Mouse (Mus musculus): ENCODE measurements around the gene Myo1d. TPM values are rescaled to one million over a fixed set of nuclear protein-coding genes. Genes with fewer than 3 reads are reported as not detected.

Gene Myo1d
- polyA plus RNA-seq, 1 experiment = 10.8 TPM

DNA sequence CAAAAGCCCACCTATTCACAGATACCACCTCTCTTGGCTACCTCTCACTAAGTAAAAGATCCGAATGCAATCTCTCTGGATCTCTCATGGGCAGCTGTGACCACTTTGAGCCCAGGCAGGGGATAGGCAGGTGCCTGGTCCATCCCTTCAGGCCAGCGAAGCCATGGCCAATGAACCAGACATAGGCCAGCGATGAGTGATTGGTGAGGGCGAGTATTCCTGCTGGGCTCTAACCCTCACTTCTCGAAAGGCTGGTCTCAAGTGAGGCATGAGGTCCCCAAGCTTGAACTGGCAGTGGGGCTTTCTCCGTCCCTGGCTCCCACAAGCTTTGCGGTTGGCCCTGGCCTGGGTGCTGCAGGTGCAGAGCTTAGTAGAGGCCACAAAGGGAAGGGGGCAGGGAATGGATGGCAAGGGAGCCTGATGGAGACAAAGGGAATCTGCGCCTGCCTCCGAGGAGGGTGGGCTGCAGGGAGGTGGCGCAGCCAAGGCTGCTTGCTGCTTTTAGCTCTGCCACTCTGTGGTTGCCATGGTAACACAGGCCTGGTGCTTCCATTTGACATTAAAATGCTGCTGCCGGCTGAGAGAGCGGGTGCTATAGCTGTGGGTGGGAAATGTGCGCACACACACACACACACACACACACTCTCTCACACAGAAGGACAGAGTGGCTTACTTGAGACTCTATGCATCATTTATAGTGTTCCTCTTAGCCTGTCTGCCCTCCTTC lies 275.9 kb downstream of the Myo1d start:
- Histone ChIP-seq H3K27me3 (ENCODE audit: control insufficient read depth, insufficient read depth, insufficient read length) (no peaks in the 10 kb centered on the region), H3K36me3 (ENCODE audit: control insufficient read depth, insufficient read depth) (no peaks in the 10 kb centered on the region), H3ac (ENCODE audit: control insufficient read depth, insufficient read length, low read depth) (no peak overlapping the region), H3K79me3 (ENCODE audit: low read depth) (no peaks in the 10 kb centered on the region), H3K79me2 (ENCODE audit: control insufficient read depth, insufficient read depth) (no peaks in the 10 kb centered on the region), H3K4me3 (ENCODE audit: insufficient read depth, poor library complexity, severe bottlenecking) (no peak overlapping the region)
- TF ChIP-seq MYOD1 (IDR thresholded peaks at IDR 0.05; ENCODE audit: control insufficient read depth, insufficient read length, low read depth) (no peak), FOSL1 (IDR thresholded peaks at IDR 0.05; ENCODE audit: insufficient read depth, low read length, poor library complexity, severe bottlenecking) (no peak), MYOG (IDR thresholded peaks at IDR 0.05; ENCODE audit: control insufficient read depth, extremely low read depth, insufficient read length) (no peak)

DNA sequence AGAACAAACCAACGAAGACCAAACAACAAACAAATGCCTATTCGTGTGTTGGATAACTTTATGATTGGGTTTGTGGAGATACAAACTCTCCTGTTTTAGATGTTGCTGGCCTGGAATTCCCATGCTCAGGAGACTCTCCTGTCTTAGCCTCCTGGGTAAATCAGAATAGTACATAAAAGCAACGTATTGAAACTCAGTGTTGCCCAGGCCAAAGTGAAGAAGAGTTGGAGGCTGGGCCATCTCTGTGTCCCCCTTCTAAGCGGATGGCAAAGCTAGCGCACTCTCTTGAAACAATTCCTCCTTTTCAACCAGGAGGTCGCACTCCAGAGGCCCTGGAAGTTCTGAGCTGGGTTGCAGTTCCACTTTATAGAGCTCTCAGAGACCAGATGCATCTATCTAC lies 276.5 kb downstream of the Myo1d start:
- Histone ChIP-seq H3K36me3 (ENCODE audit: control insufficient read depth, insufficient read depth) (no peaks in the 10 kb centered on the region), H3K79me2 (ENCODE audit: control insufficient read depth, insufficient read depth) (no peaks in the 10 kb centered on the region), H3K4me3 (ENCODE audit: insufficient read depth, poor library complexity, severe bottlenecking) (no peak overlapping the region), H3K27me3 (ENCODE audit: control insufficient read depth, insufficient read depth, insufficient read length) (no peaks in the 10 kb centered on the region), H3ac (ENCODE audit: control insufficient read depth, insufficient read length, low read depth) (no peak overlapping the region), H3K79me3 (ENCODE audit: low read depth) (no peaks in the 10 kb centered on the region)
- TF ChIP-seq FOSL1 (IDR thresholded peaks at IDR 0.05; ENCODE audit: insufficient read depth, low read length, poor library complexity, severe bottlenecking) (no peak), CTCF (IDR thresholded peaks at IDR 0.05; ENCODE audit: control insufficient read depth, insufficient read depth, insufficient read length) (no peak), USF1 (IDR thresholded peaks at IDR 0.05; ENCODE audit: low read depth) (no peak), CEBPB (IDR thresholded peaks at IDR 0.05; ENCODE audit: low read depth) (no peak), MYOD1 (IDR thresholded peaks at IDR 0.05; ENCODE audit: control insufficient read depth, insufficient read length, low read depth) (no peak), MYOG (IDR thresholded peaks at IDR 0.05; ENCODE audit: control insufficient read depth, extremely low read depth, insufficient read length) (no peak), MAX (IDR thresholded peaks at IDR 0.05) (no peak)

- Histone ChIP-seq H3K79me2 (ENCODE audit: control insufficient read depth, insufficient read depth) (no peaks in the 10 kb centered on the region), H3K27me3 (ENCODE audit: control insufficient read depth, insufficient read depth, insufficient read length) (no peaks in the 10 kb centered on the region), H3ac (ENCODE audit: control insufficient read depth, insufficient read length, low read depth) (no peak overlapping the region), H3K36me3 (ENCODE audit: control insufficient read depth, insufficient read depth) (no peaks in the 10 kb centered on the region), H3K79me3 (ENCODE audit: low read depth) (no peaks in the 10 kb centered on the region), H3K4me3 (ENCODE audit: insufficient read depth, poor library complexity, severe bottlenecking) (no peak overlapping the region)
- TF ChIP-seq FOSL1 (IDR thresholded peaks at IDR 0.05; ENCODE audit: insufficient read depth, low read length, poor library complexity, severe bottlenecking) = no peak
- TF ChIP-seq CEBPB (IDR thresholded peaks at IDR 0.05; ENCODE audit: low read depth) = no peak
- no peak for TF ChIP-seq USF1 (IDR thresholded peaks at IDR 0.05; ENCODE audit: low read depth)
- TF ChIP-seq MAX (IDR thresholded peaks at IDR 0.05) = peak; percentile 64
- TF ChIP-seq CTCF (IDR thresholded peaks at IDR 0.05; ENCODE audit: control insufficient read depth, insufficient read depth, insufficient read length) = no peak
- TF ChIP-seq MYOG (IDR thresholded peaks at IDR 0.05; ENCODE audit: control insufficient read depth, extremely low read depth, insufficient read length) = no peak
- TF ChIP-seq MYOD1 (IDR thresholded peaks at IDR 0.05; ENCODE audit: control insufficient read depth, insufficient read length, low read depth) = peak; percentile 89
Measured at GRCm38 (mm10) chr11:80499550-80499952, 280.3 kb downstream of the Myo1d start.

DNA sequence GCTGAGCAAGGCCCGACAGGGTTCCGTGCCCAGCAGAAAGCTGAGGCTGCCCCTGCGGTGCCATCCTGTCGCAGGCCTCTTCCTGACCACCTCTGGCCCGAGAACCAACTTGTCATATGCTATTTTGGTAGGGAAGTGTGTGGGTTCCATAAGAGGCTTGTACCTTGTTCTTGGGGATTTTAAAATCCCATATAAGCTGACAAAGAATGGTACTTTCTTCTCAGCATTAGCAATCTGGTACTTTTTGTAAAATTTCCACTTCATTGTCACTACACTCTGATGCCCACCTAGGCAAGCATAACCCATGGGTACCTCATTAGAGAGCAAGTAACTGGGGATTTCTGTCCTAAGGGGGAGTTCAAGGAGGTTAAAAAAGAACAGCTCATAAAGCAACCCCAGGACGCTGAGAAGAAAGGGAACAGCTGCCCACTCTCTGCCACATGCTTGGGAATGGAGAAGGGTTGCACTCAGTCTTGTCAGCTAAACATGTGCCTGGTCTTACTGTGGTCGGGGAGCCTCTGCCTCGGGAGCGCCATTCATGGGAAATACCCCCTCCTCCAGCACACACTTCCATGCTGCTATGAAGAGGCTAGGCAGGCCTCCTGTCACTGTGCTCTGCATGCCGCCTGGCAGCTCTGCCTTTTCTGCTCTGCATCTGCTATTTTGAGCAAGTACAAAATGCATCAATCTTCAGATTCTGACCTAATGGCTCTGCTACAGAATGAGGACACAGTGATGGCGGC lies 281.3 kb downstream of the Myo1d start:
- no peaks in the 10 kb centered on the region for H3K27me3 ChIP-seq (ENCODE audit: control insufficient read depth, insufficient read depth, insufficient read length)
- no peaks in the 10 kb centered on the region for H3K79me3 ChIP-seq (ENCODE audit: low read depth)
- no peak overlapping the region for H3K4me3 ChIP-seq (ENCODE audit: insufficient read depth, poor library complexity, severe bottlenecking)
- H3ac ChIP-seq (ENCODE audit: control insufficient read depth, insufficient read length, low read depth) = peak overlapping the region; percentile 59
- no peaks in the 10 kb centered on the region for H3K36me3 ChIP-seq (ENCODE audit: control insufficient read depth, insufficient read depth)
- TF ChIP-seq CTCF (IDR thresholded peaks at IDR 0.05; ENCODE audit: control insufficient read depth, insufficient read depth, insufficient read length) (no peak), MYOD1 (IDR thresholded peaks at IDR 0.05; ENCODE audit: control insufficient read depth, insufficient read length, low read depth) (peak; percentile 65)
- no peaks in the 10 kb centered on the region for H3K79me2 ChIP-seq (ENCODE audit: control insufficient read depth, insufficient read depth)

DNA sequence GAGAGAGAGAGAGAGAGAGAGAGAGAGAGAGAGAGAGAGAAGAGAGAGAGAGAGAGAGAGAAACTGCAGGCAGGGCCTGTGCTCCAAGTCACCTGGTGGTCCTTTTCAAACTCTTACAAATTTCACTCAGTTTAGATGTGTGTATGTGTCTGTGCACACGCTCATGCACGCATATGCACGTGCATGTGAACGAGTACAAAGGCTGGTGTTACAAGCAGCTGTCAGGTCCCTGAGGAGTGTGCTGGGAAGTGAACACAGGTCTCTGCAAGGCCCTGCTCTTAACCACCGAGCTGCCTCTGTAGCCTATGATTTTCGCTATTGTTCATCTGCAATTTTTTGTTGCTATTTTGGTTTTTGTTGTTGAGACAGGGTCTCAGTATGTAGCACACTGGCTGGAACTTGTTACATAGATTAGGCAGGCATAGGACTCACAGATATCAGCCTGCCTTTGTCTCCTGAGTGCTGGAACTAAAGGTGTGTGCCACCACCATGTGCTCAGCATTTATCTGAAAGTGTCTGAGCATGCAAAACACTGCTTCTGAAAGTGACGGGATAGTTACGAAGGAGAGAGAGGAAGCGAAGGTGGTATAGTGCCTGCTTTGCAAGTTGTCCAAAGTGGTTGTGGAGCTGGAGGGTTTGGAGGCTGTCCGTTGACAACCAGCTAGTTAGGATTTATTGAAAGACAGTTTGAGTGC lies 282.5 kb downstream of the Myo1d start:
- Histone ChIP-seq H3K36me3 (ENCODE audit: control insufficient read depth, insufficient read depth) (no peaks in the 10 kb centered on the region), H3K79me2 (ENCODE audit: control insufficient read depth, insufficient read depth) (no peaks in the 10 kb centered on the region), H3K4me3 (ENCODE audit: insufficient read depth, poor library complexity, severe bottlenecking) (no peak overlapping the region), H3ac (ENCODE audit: control insufficient read depth, insufficient read length, low read depth) (no peak overlapping the region), H3K79me3 (ENCODE audit: low read depth) (no peaks in the 10 kb centered on the region), H3K27me3 (ENCODE audit: control insufficient read depth, insufficient read depth, insufficient read length) (no peaks in the 10 kb centered on the region)
- no peak for TF ChIP-seq USF1 (IDR thresholded peaks at IDR 0.05; ENCODE audit: low read depth)
- no peak for TF ChIP-seq CEBPB (IDR thresholded peaks at IDR 0.05; ENCODE audit: low read depth)
- TF ChIP-seq CTCF (IDR thresholded peaks at IDR 0.05; ENCODE audit: control insufficient read depth, insufficient read depth, insufficient read length) = no peak
- no peak for TF ChIP-seq FOSL1 (IDR thresholded peaks at IDR 0.05; ENCODE audit: insufficient read depth, low read length, poor library complexity, severe bottlenecking)
- no peak for TF ChIP-seq MYOG (IDR thresholded peaks at IDR 0.05; ENCODE audit: control insufficient read depth, extremely low read depth, insufficient read length)
- no peak for TF ChIP-seq MAX (IDR thresholded peaks at IDR 0.05)

Data from C2C12 (cell line).